Mouse (Mus musculus) midbrain, embryonic 16.5 days (tissue): Measurements from ENCODE around the gene Olfr1350. TPM values are rescaled to one million over a fixed set of nuclear protein-coding genes. Genes with fewer than 3 reads are reported as not detected.

ENCODE experiments used
- polyA plus RNA-seq: library from polyadenylated mRNA; unstranded; fragments of >200 nt; fragmentation: Nextera tagmentation; extraction: Ambion mirVana; gene quantifications from 2 replicates; pipeline ENCODE4 v1.2.1, GENCODE M21; 2015

Olfr1350 gene
- polyA plus RNA-seq, 1 experiment from 2014 or later, result not detected

Other genes with a start within 250 kb of the Olfr1350 start
- 16.9 and 17.4 TPM in 2 replicates for gene Zfp583, start 233.6 kb upstream of the Olfr1350 start, polyA plus RNA-seq
- gene Gm3854, start 221.1 kb upstream of the Olfr1350 start, polyA plus RNA-seq, result 8.6 TPM in 2 replicates
- 7.3 and 7.9 TPM in 2 replicates for gene Zfp78, start 201.6 kb upstream of the Olfr1350 start, polyA plus RNA-seq
- 13.1 and 17.2 TPM in 2 replicates for gene Zfp28, start 181.5 kb upstream of the Olfr1350 start, polyA plus RNA-seq
- 5.8 and 7.7 TPM in 2 replicates for gene Smim17, start 166.1 kb upstream of the Olfr1350 start, polyA plus RNA-seq
- gene Gm20715, start 154.6 kb upstream of the Olfr1350 start, polyA plus RNA-seq, result 0.05 TPM in 1 of 2 replicates, not detected in the other
- 0.33 and 0.42 TPM in 2 replicates for gene Olfr1344, start 126.2 kb upstream of the Olfr1350 start, polyA plus RNA-seq
- not detected in 2 replicates for gene Olfr1336, start 108.7 kb upstream of the Olfr1350 start, polyA plus RNA-seq
- gene Olfr1346, start 97.7 kb upstream of the Olfr1350 start, polyA plus RNA-seq, result not detected in 2 replicates
- gene Olfr5, start 77.9 kb upstream of the Olfr1350 start, polyA plus RNA-seq, result not detected in 2 replicates
- gene Olfr1347, start 65.1 kb upstream of the Olfr1350 start, polyA plus RNA-seq, result not detected in 2 replicates
- not detected in 2 replicates for gene Olfr1348, start 56.1 kb upstream of the Olfr1350 start, polyA plus RNA-seq
- gene Olfr1349, start 41.9 kb upstream of the Olfr1350 start, polyA plus RNA-seq, result not detected in 2 replicates
- gene Zim1, start 131.6 kb downstream of the Olfr1350 start, polyA plus RNA-seq, result 7.6 and 8.4 TPM in 2 replicates
- gene Peg3, start 165.6 kb downstream of the Olfr1350 start, polyA plus RNA-seq, result 103 and 117 TPM in 2 replicates
- gene Usp29, start 165.7 kb downstream of the Olfr1350 start, polyA plus RNA-seq, result 35.8 and 39.8 TPM in 2 replicates